Mouse (Mus musculus): Measurements from ENCODE around the gene Hist1h3b. TPM values are rescaled to one million over a fixed set of nuclear protein-coding genes. Genes with fewer than 3 reads are reported as not detected.
"Not testable (repeated sequence)": the region's sequence is repeated elsewhere in the genome, so short reads cannot be mapped to it uniquely, and the experiment has no call there.

The Hist1h3b gene
- total RNA-seq, 2 experiments from 2014 or later, result 37.4 to 47.0 TPM

- DNase-seq (ENCODE audit: extremely low spot score in 1 of 2, low spot score in 2 of 2), result no peak
- intact Hi-C loops (cut with DNase I), result no loop called here
Measured at GRCm38 (mm10) chr13:23763242-23763585, 11.1 kb downstream of the Hist1h3b start.

- intact Hi-C loops (cut with DNase I), result no loop called here
- peak; percentile 85 to 90 for DNase-seq (ENCODE audit: extremely low spot score in 1 of 2, low spot score in 2 of 2)
Measured at GRCm38 (mm10) chr13:23763586-23764323, 11.7 kb downstream of the Hist1h3b start, which contains the start of gene Hist1h1a. TSS of gene Hist1h1a (plus strand) at chr13:23763666.

- intact Hi-C loops (cut with DNase I), result no loop called here
- no peak for DNase-seq (ENCODE audit: extremely low spot score in 1 of 2, low spot score in 2 of 2)
Measured at GRCm38 (mm10) chr13:23764324-23765171, 12.5 kb downstream of the Hist1h3b start.

GRCm38 (mm10) chr13:23765172-23765513, 13.1 kb downstream of the Hist1h3b start:
- intact Hi-C loops (cut with DNase I), result no loop called here
- no peak for DNase-seq (ENCODE audit: extremely low spot score in 1 of 2, low spot score in 2 of 2)

GRCm38 (mm10) chr13:23766772-23767171, 14.7 kb downstream of the Hist1h3b start:
- no peak for DNase-seq (ENCODE audit: extremely low spot score in 1 of 2, low spot score in 2 of 2)
- intact Hi-C loops (cut with DNase I), result no loop called here

- intact Hi-C loops (cut with DNase I), result no loop called here
Measured at GRCm38 (mm10) chr13:23768834-23769397, 16.8 kb downstream of the Hist1h3b start.

GRCm38 (mm10) chr13:23769613-23770012, 17.5 kb downstream of the Hist1h3b start, which contains the start of gene Trim38:
TSS of gene Trim38 (plus strand) at chr13:23769913.
- DNase-seq (ENCODE audit: extremely low spot score in 1 of 2, low spot score in 2 of 2); intact Hi-C loops (cut with DNase I): not testable (repeated sequence)

More at GRCm38 (mm10) chr13:23768834-23769397, 16.8 kb downstream of the Hist1h3b start:
- no peak for DNase-seq (ENCODE audit: extremely low spot score in 1 of 2, low spot score in 2 of 2)

GRCm38 (mm10) chr13:23772561-23773313, 20.7 kb downstream of the Hist1h3b start:
- intact Hi-C loops (cut with DNase I), result no loop called here

GRCm38 (mm10) chr13:23778339-23778738, 26.3 kb downstream of the Hist1h3b start:
- intact Hi-C loops (cut with DNase I), result no loop called here
- no peak for DNase-seq (ENCODE audit: extremely low spot score in 1 of 2, low spot score in 2 of 2)

More at GRCm38 (mm10) chr13:23772561-23773313, 20.7 kb downstream of the Hist1h3b start:
- peak; percentile 47 to 64 for DNase-seq (ENCODE audit: extremely low spot score in 1 of 2, low spot score in 2 of 2)

GRCm38 (mm10) chr13:23779025-23779424, 27.0 kb downstream of the Hist1h3b start:
- no peak for DNase-seq (ENCODE audit: extremely low spot score in 1 of 2, low spot score in 2 of 2)
- intact Hi-C loops (cut with DNase I), result no loop called here

GRCm38 (mm10) chr13:23792520-23792919, 40.5 kb downstream of the Hist1h3b start:
- peak; percentile 57 to 58 for DNase-seq (ENCODE audit: extremely low spot score in 1 of 2, low spot score in 2 of 2)
- intact Hi-C loops (cut with DNase I), result no loop called here

GRCm38 (mm10) chr13:23799405-23799804, 47.3 kb downstream of the Hist1h3b start:
- no peak for DNase-seq (ENCODE audit: extremely low spot score in 1 of 2, low spot score in 2 of 2)
- intact Hi-C loops (cut with DNase I), result no loop called here

Small RNA genes within 50 kb of the gene (microRNA-seq; reads per million reads assigned to microRNA genes)
- gene Gm44314, result not detected
- not detected for gene Gm44484

Other genes with a start within 250 kb of the Hist1h3b start
- 100 to 1,000 TPM; 265 to 270 TPM for gene Hist1h4h, start 221.2 kb upstream of the Hist1h3b start, total RNA-seq (2021)
- 10 to 100 TPM; 27.0 to 28.3 TPM for gene Hist1h2af, start 218.4 kb upstream of the Hist1h3b start, total RNA-seq (2021)
- 10 to 100 TPM in 1 of 2 experiments, 1 to 10 TPM in 1; 9.7 to 10.4 TPM for gene Hist1h3g, start 216.8 kb upstream of the Hist1h3b start, total RNA-seq (2021)
- 1 to 10 TPM; 1.4 to 1.7 TPM for gene Hist1h2bh, start 208.9 kb upstream of the Hist1h3b start, total RNA-seq (2021)
- gene Hist1h3f, start 208.2 kb upstream of the Hist1h3b start, total RNA-seq (2021), result 10 to 100 TPM; 22.6 to 23.0 TPM
- 100 to 1,000 TPM; 148 to 159 TPM for gene Hist1h4f, start 200.6 kb upstream of the Hist1h3b start, total RNA-seq (2021)
- 1 to 10 TPM; 4.5 to 5.3 TPM for gene Hist1h1d, start 199.0 kb upstream of the Hist1h3b start, total RNA-seq (2021)
- 10 to 100 TPM; 65.0 to 81.2 TPM for gene Hist1h3e, start 189.9 kb upstream of the Hist1h3b start, total RNA-seq (2021)
- 10 to 100 TPM in 1 of 2 experiments, 1 to 10 TPM in 1; 9.5 to 14.3 TPM for gene Hist1h2ae, start 181.0 kb upstream of the Hist1h3b start, total RNA-seq (2021)
- gene Hist1h2bg, start 180.9 kb upstream of the Hist1h3b start, total RNA-seq (2021), result 100 to 1,000 TPM in 1 of 2 experiments, 10 to 100 TPM in 1; 94.0 to 103 TPM
- 10 to 100 TPM; 38.1 to 39.3 TPM for gene Hist1h2bf, start 178.1 kb upstream of the Hist1h3b start, total RNA-seq (2021)
- 1 to 10 TPM; 5.8 to 9.4 TPM for gene Hist1h2ad, start 177.9 kb upstream of the Hist1h3b start, total RNA-seq (2021)
- 1 to 10 TPM; 8.4 to 9.1 TPM for gene Hist1h3d, start 176.5 kb upstream of the Hist1h3b start, total RNA-seq (2021)
- gene Hist1h4d, start 170.7 kb upstream of the Hist1h3b start, total RNA-seq (2021), result 100 to 1,000 TPM; 134 to 145 TPM
- gene Hist1h2be, start 131.1 kb upstream of the Hist1h3b start, total RNA-seq (2021), result 1 to 10 TPM; 6.8 to 7.2 TPM
- gene Hist1h1e, start 129.7 kb upstream of the Hist1h3b start, total RNA-seq (2021), result 10 to 100 TPM; 62.5 to 68.0 TPM
- gene Hist1h2ac, start 68.3 kb upstream of the Hist1h3b start, total RNA-seq (2021), result 1 to 10 TPM; 2.4 to 2.9 TPM
- 10 to 100 TPM; 17.4 to 21.2 TPM for gene Hist1h2bc, start 68.1 kb upstream of the Hist1h3b start, total RNA-seq (2021)
- not detected for gene Hist1h1t, start 56.5 kb upstream of the Hist1h3b start, total RNA-seq (2021)
- gene Hist1h4c, start 53.8 kb upstream of the Hist1h3b start, total RNA-seq (2021), result 100 to 1,000 TPM in 1 of 2 experiments, 10 to 100 TPM in 1; 94.0 to 104 TPM
- 1 to 10 TPM; 2.0 to 2.5 TPM for gene Hfe, start 41.4 kb upstream of the Hist1h3b start, total RNA-seq (2021)
- gene Hist1h1c, start 13.5 kb upstream of the Hist1h3b start, total RNA-seq (2021), result 10 to 100 TPM; 75.9 to 81.0 TPM
- 10 to 100 TPM; 13.2 to 15.0 TPM for gene Hist1h3c, start 6.7 kb upstream of the Hist1h3b start, total RNA-seq (2021)
- 10 to 100 TPM; 25.4 to 26.6 TPM for gene Hist1h2bb, start 5.5 kb upstream of the Hist1h3b start, total RNA-seq (2021)
- 10 to 100 TPM; 43.9 to 44.2 TPM for gene Hist1h2ab, start 1.1 kb upstream of the Hist1h3b start, total RNA-seq (2021)
- gene Hist1h4b, start 4.7 kb downstream of the Hist1h3b start, total RNA-seq (2021), result 10 to 100 TPM; 79.7 to 80.1 TPM
- gene Hist1h4a, start 9.0 kb downstream of the Hist1h3b start, total RNA-seq (2021), result 10 to 100 TPM; 77.4 to 83.3 TPM
- 10 to 100 TPM; 53.3 to 58.4 TPM for gene Hist1h3a, start 10.1 kb downstream of the Hist1h3b start, total RNA-seq (2021)
- gene Hist1h1a, start 11.4 kb downstream of the Hist1h3b start, total RNA-seq (2021), result 10 to 100 TPM; 32.9 to 36.8 TPM
- under 1 TPM; 0.36 to 0.54 TPM for gene Trim38, start 17.6 kb downstream of the Hist1h3b start, total RNA-seq (2021)
- gene Slc17a2, start 54.7 kb downstream of the Hist1h3b start, total RNA-seq (2021), result not detected
- under 1 TPM; 0.19 to 0.28 TPM for gene Slc17a3, start 87.2 kb downstream of the Hist1h3b start, total RNA-seq (2021)
- gene Slc17a1, start 115.5 kb downstream of the Hist1h3b start, total RNA-seq (2021), result not detected
- not detected for gene Slc17a4, start 162.7 kb downstream of the Hist1h3b start, total RNA-seq (2021)
- gene Hist1h2ba, start 181.9 kb downstream of the Hist1h3b start, total RNA-seq (2021), result not detected
- not detected for gene Hist1h2aa, start 182.2 kb downstream of the Hist1h3b start, total RNA-seq (2021)
- gene Scgn, start 238.9 kb downstream of the Hist1h3b start, total RNA-seq (2021), result under 1 TPM; 0.64 to 0.83 TPM

All from left cerebral cortex, postnatal 10 days (tissue).